Mouse (Mus musculus) gastrocnemius, postnatal 25 days (tissue): ENCODE data around the gene Rapgef5. TPM values are rescaled to one million over a fixed set of nuclear protein-coding genes. Genes with fewer than 3 reads are reported as not detected.

Source experiments
- DNase-seq: peaks from one replicate; pipeline ENCODE4 v3.0.0; 2022
- total RNA-seq, 2 experiments: library from RNA; stranded (reverse); gene quantifications; 1 replicate in 1 of 2; 2 replicates in 1 of 2; pipeline ENCODE4 v1.2.3; 2021

The Rapgef5 gene
- total RNA-seq, 2 experiments from 2014 or later, result 5.0 to 6.5 TPM

GRCm38 (mm10) chr12:117669610-117670400 is 153.5 kb downstream of the Rapgef5 start:
- no peak for DNase-seq

DNA sequence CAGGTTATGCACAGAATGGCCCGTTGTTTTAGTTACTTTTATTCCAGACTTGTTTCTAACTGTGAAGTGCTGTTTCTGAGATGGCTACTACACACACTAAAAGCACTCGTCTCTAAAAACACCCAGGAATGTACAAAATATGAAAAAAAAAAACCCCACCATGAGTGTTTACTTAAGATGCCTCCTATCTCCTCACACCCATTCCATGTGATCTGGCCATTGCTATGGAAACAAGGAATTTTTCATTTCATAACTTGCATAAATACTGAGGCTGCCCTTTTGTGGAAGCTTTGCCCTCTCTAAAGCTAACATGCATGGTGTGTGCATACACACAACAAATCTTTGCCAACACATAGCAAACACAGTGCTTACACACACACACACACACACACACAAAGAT is 156.9 kb downstream of the Rapgef5 start:
- no peak for DNase-seq

DNA sequence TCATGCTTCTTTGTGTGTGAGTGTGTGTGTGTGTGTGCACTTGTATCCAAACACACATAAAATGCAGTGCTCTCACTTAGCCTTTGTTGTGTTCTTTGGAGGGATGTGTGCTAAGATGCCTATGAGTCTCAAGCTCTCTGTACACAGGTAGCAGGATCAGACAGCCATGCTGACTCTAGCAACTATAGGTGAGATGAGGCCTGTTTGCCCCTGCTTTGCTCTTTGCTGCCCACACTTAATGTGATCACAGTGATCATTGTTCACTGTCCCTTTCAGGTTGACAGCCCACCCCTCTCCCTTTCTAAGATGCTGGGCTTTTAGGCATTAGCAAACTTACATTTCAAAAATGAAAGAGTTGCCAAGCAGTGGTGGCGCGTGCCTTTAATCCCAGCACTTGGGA is 158.2 kb downstream of the Rapgef5 start:
- no peak for DNase-seq

DNA sequence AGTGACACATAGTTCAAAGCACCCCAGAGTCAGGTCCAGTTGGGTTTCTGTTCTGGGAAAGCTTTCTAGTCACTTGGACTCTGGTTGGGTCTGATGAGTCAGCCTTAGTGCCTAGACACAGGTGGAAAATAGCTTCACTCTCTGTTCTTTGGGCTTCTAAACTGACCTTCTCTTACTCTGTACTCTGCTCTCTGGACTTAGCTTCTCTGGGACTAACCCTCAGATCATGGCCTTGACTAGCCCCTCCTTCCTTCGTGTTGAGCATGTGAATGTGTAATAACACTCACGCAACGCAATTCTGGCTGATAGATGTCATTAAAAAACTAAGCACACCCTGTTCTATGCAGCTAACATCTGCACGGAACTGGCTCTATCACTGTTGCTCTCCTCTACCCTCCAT is 160.0 kb downstream of the Rapgef5 start:
- no peak for DNase-seq

- DNase-seq, result no peak
These were observed 162.6 kb downstream of the Rapgef5 start for GRCm38 (mm10) chr12:117678916-117679315.

- no peak for DNase-seq
These were observed 163.5 kb downstream of the Rapgef5 start for GRCm38 (mm10) chr12:117679795-117680194.

- no peak for DNase-seq
These were observed 165.0 kb downstream of the Rapgef5 start for GRCm38 (mm10) chr12:117681273-117681672.

DNA sequence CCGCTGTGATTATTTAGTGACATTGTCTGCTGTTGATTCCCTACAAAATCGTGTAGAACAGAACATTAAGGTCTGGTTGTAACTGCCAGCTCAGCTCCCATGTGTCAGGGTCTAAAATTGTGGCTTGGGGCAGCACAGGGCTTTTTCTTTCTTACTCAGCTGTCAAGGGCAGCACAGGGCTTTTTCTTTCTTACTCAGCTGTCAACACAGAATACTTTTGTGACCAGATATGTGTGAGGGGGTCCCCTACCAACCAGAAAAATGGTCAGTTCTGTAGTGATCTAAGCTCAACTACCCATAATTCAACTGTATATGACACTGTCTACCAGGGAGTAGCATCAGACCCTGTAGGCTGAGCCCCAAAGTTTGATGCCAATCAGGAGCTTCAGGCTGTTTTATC is 167.1 kb downstream of the Rapgef5 start:
- DNase-seq, result no peak

GRCm38 (mm10) chr12:117683984-117684383 is 167.7 kb downstream of the Rapgef5 start:
- no peak for DNase-seq

- no peak for DNase-seq
These were observed 168.5 kb downstream of the Rapgef5 start for GRCm38 (mm10) chr12:117684788-117685187.

GRCm38 (mm10) chr12:117685336-117685735 is 169.1 kb downstream of the Rapgef5 start:
- DNase-seq, result no peak

GRCm38 (mm10) chr12:117686732-117687131 is 170.5 kb downstream of the Rapgef5 start:
- no peak for DNase-seq

GRCm38 (mm10) chr12:117688655-117689548 is 172.6 kb downstream of the Rapgef5 start:
- DNase-seq, result no peak

- no peak for DNase-seq
These were observed 175.1 kb downstream of the Rapgef5 start for GRCm38 (mm10) chr12:117691336-117691735.

DNA sequence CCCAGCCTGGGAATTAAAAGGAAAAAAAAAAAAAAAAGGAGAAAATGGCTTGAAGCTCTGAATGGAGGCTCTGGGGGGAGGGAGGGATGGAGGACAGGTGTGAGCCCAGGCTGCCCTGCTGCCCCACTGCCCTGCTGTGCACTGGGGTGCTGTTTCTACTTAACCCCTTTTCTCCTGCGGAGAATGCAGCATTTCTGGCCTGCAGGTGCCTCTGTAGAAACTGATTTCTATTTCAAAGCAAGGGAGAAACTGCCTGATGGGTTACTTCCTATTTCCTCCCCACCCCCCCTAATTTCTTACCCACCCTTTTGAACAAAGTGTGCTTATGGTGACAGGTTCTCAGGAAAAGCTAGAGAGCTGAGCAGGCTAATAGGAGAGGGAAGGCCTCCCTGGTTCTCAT is 176.5 kb downstream of the Rapgef5 start:
- DNase-seq, result no peak

DNA sequence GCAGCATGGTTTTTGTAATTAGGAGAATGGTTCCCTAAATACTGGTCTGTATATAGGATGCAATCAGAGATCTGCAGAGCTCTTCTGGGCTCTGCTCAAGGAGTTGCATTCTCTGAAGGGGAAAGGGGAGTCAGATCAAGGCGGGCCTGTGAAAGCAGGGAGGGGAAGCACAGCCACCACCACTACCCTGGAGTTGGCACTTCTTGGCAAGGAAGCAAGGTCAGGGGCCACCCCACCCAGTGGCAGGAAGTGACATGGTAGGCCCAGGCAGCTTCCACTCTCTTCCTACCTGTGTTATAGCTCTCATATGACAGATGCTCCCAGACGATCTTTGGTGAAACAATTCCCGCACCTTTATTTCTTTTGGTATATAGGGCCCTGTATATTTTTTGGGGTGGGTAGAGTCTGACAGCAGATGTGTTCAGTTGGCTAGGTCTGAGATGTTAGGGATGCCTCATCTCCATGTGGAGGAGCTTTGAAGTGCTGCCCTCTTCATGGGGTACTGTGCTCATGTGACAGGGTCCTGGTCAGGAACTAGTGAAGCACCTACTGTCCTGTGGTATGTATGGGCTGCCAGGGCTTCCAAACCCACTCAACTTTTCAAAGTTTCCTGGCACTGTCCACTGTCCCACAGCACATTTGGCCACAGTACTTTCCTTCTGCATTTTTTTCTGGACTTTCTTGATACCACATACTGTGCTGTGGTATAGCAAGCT is 183.8 kb downstream of the Rapgef5 start:
- DNase-seq, result no peak

- no peak for DNase-seq
These were observed 184.6 kb downstream of the Rapgef5 start for GRCm38 (mm10) chr12:117700927-117701326.

DNA sequence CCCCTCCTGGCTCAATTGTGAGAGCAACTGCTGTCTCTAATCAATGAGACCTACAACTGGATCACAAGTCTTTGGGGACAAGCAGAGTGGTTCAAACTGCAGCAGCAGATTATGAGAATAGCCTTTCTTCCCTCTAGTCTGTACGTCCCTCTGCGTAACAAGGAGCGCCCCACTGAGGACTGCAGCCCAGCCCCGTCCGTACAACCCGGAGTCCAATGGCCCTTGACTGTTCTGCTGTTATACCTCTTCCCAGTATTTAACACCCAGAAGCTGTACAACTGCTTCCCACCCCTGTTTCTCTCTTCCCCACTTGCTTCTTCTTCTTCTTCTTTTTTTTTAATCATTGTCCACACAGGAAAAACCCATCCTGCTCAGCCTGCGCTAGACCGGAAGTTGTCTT is 186.0 kb downstream of the Rapgef5 start:
- no peak for DNase-seq

GRCm38 (mm10) chr12:117702928-117703327 is 186.6 kb downstream of the Rapgef5 start:
- no peak for DNase-seq

DNA sequence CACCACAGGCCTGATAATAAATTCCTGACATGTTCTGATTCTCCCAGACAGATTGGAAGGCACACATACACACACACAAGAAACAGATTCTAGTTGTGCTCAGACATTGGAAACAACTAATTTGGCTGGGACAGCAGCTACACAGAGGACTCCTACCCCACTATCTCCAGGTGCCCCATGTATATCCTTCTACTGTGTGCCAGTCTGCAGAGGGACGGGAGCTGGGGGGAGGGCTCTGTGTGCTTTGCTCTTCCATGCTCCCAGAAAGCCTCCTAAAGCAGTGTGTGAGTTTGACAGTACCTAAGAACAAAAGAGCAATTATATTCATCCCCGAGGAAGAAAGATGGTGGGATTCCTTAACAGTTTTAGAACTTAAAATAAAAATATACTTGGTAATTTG is 187.1 kb downstream of the Rapgef5 start:
- no peak for DNase-seq

DNA sequence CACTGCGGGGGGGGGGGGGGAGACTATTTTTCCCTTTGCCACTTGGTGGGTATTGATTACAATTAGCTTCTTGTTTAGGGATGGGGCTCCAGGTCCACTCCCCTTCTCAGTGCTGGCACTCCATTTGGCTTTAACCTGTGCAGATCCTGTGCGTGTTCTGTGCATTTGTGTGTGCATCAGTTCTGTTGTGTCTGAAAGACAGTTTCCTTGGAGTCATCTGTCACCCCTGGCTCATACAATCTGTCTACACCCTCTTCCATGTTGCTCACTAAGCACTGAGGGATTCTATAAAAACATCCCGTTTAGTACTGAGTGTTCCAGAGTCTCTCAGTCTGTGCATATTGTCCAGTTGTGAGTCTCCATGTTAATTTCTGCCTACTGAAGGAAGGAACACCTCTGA is 189.0 kb downstream of the Rapgef5 start:
- no peak for DNase-seq

DNA sequence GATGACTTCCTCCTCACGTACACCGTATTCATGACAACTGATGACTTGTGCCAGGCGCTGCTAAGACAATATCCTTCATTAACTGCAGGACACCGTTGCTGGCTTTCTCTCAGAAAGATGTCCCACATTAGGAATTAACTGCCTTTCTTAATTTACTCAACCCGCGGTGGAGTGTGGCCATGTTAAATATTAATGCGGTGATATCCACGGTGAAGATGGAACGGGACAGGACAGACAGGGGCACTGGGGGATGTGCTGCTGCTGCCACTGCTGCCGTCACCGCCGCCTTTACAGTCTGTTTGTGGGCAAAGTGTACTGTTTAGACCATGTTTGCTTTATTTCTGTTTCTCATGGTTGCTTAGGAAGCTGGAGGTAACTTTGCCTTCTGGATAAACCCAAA is 193.0 kb downstream of the Rapgef5 start:
- DNase-seq, result no peak

DNA sequence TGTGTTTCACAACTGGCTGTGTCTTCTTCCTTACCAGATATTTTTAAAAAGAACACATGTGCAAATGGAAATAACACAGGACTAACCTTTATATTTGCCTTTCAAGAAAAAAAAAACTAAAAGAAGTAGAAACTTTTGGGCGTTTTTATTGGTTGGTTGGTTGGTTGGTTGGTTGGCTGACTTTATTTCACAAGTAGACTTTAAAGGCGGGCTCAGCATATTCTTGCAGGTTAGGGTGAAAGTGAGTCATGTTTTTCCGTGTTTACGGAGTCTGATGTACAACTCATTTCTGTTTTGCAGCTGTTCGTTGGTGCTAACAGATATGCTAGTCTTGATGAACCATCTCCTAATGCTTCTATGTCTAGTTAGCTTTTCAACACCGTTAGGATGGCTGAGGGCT is 196.2 kb downstream of the Rapgef5 start:
- no peak for DNase-seq
